Mouse (Mus musculus): ENCODE measurements around the gene Otud3. TPM values are rescaled to one million over a fixed set of nuclear protein-coding genes. Genes with fewer than 3 reads are reported as not detected.
"Not testable (repeated sequence)": the region's sequence is repeated elsewhere in the genome, so short reads cannot be mapped to it uniquely, and the experiment has no call there.

The Otud3 gene
- under 1 TPM in 1 of 2 experiments, not detected in 1; 0.66 TPM for polyA plus RNA-seq (2017; shearing (Covaris generic))

- peak; percentile 95 for ATAC-seq
Measured at GRCm38 (mm10) chr4:138913797-138914196, at the start of gene Otud3. TSS of gene Otud3 (minus strand) at chr4:138913945.

- ATAC-seq, result peak; percentile 66
Measured at GRCm38 (mm10) chr4:138962719-138963118, 49.0 kb upstream of the Otud3 start.

GRCm38 (mm10) chr4:138959926-138960325, 46.2 kb upstream of the Otud3 start:
- no peak for ATAC-seq

GRCm38 (mm10) chr4:138959120-138959519, 45.4 kb upstream of the Otud3 start:
- no peak for ATAC-seq

GRCm38 (mm10) chr4:138958612-138959011, 44.9 kb upstream of the Otud3 start:
- no peak for ATAC-seq

GRCm38 (mm10) chr4:138948257-138948656, 34.5 kb upstream of the Otud3 start:
- no peak for ATAC-seq

GRCm38 (mm10) chr4:138943730-138944129, 30.0 kb upstream of the Otud3 start:
- ATAC-seq, result peak; percentile 99

- no peak for ATAC-seq
Measured at GRCm38 (mm10) chr4:138941966-138942365, 28.2 kb upstream of the Otud3 start.

GRCm38 (mm10) chr4:138941401-138941800, 27.7 kb upstream of the Otud3 start:
- ATAC-seq, result no peak

- ATAC-seq, result no peak
Measured at GRCm38 (mm10) chr4:138939481-138939880, 25.7 kb upstream of the Otud3 start.

GRCm38 (mm10) chr4:138938495-138939269, 24.9 kb upstream of the Otud3 start:
- ATAC-seq, result peak; percentile 32

GRCm38 (mm10) chr4:138934456-138935145, 20.9 kb upstream of the Otud3 start:
- no peak for ATAC-seq

GRCm38 (mm10) chr4:138933862-138934261, 20.1 kb upstream of the Otud3 start:
- ATAC-seq, result no peak

GRCm38 (mm10) chr4:138925561-138925960, 11.8 kb upstream of the Otud3 start:
- no peak for ATAC-seq

- peak; percentile 91 for ATAC-seq
Measured at GRCm38 (mm10) chr4:138922131-138922459, 8.3 kb upstream of the Otud3 start.

GRCm38 (mm10) chr4:138921254-138922130, 7.7 kb upstream of the Otud3 start:
- ATAC-seq, result no peak

- ATAC-seq, result no peak
Measured at GRCm38 (mm10) chr4:138917282-138917681, 3.5 kb upstream of the Otud3 start.

- no peak for ATAC-seq
Measured at GRCm38 (mm10) chr4:138913141-138913787, 481 bp downstream of the Otud3 start.

GRCm38 (mm10) chr4:138905624-138906337, 8.0 kb downstream of the Otud3 start:
- no peak for ATAC-seq

- ATAC-seq, result no peak
Measured at GRCm38 (mm10) chr4:138899361-138899760, 14.4 kb downstream of the Otud3 start.

- ATAC-seq, result not testable (repeated sequence)
Measured at GRCm38 (mm10) chr4:138893789-138894188, 20.0 kb downstream of the Otud3 start.

- ATAC-seq, result no peak
Measured at GRCm38 (mm10) chr4:138892655-138893054, 21.1 kb downstream of the Otud3 start.

Measured in activated CD4-positive, CD25-positive, alpha-beta regulatory T cell, adult 4 months (primary cell).